ENCODE assay signal across 8 mouse cellular contexts in genomic region chr2:53121797-53122196, GRCm38 (mm10).
DNase-seq lines count a peak whose midpoint lies in the region; ATAC-seq and TF ChIP-seq lines count a peak whose summit lies in the region.

No protein-coding gene starts in this region.

- no peak overlapping the region for H3K9ac ChIP-seq in kidney, postnatal 0 days (ENCODE audit: low read depth, low read length)

- no peak overlapping the region for H3K27ac ChIP-seq in bone marrow macrophage, adult 2 months (ENCODE audit: insufficient read depth, low read depth, low read length)
- H3K27ac ChIP-seq in kidney, postnatal 0 days: no peak overlapping the region

- no peak for DNase-seq in cerebellum, adult 11-12 months
- DNase-seq in 3T3-L1 (ENCODE audit: low read depth, low spot score): peak; percentile 79
- peak; percentile 71 for DNase-seq in kidney, postnatal 0 days (ENCODE audit: low spot score)
- DNase-seq in lung, postnatal 10 days: peak; percentile 57
- peak; percentile 37 for DNase-seq in right cerebral cortex, postnatal 4 days

- H3K27me3 ChIP-seq in kidney, postnatal 0 days (ENCODE audit: insufficient read depth, low read length): no peaks in the 10 kb centered on the region

- 0 out of 2 replicates have a peak, but pooled peaks have one; percentile 36 for ATAC-seq in cerebellum, adult (ENCODE audit: insufficient number of reproducible peaks, low FRiP score, low TSS enrichment)
- ATAC-seq in erythroid progenitor cell, adult 5-6 weeks (replicated peaks; ENCODE audit: low FRiP score, poor library complexity, severe bottlenecking): 0 out of 2 replicates have a peak, but pooled peaks have one; percentile 30
- ATAC-seq in kidney, postnatal 0 days (replicated peaks; ENCODE audit: low FRiP score, low read depth): no peak; the same call in 1 of the 2 replicates

- no peaks in the 10 kb centered on the region for H3K9me3 ChIP-seq in kidney, postnatal 0 days (replicated peaks; ENCODE audit: low read length)

- H3K4me1 ChIP-seq in bone marrow macrophage, adult 2 months (ENCODE audit: control insufficient read depth, insufficient read depth, low read length): no peaks in the 10 kb centered on the region
- no peaks in the 10 kb centered on the region for H3K4me1 ChIP-seq in kidney, postnatal 0 days (replicated peaks; ENCODE audit: insufficient read depth, low read length)

- 68% methylated on average over 5 of the region's 5 CpGs for WGBS in kidney, postnatal 0 days

- peaks cover 39% of the 10 kb centered on the region for H3K36me3 ChIP-seq in kidney, postnatal 0 days (ENCODE audit: insufficient read depth, low read length)

- TF ChIP-seq POLR2A in bone marrow macrophage, adult 2 months (IDR thresholded peaks at IDR 0.05; ENCODE audit: borderline replicate concordance, low read depth, low read length): no peak

- no peak overlapping the region for H3K4me3 ChIP-seq in bone marrow macrophage, adult 2 months (ENCODE audit: insufficient read depth, low read length)
- H3K4me3 ChIP-seq in kidney, postnatal 0 days (replicated peaks; ENCODE audit: low read depth, low read length): no peak overlapping the region

- 0 out of 2 replicates have a peak, but pooled peaks have one; percentile 9 for TF ChIP-seq CTCF in bone marrow macrophage, adult 2 months (IDR thresholded peaks at IDR 0.05; ENCODE audit: low read depth, low read length)
- TF ChIP-seq CTCF in kidney, postnatal 0 days (IDR thresholded peaks at IDR 0.05; ENCODE audit: low read depth): peak; percentile 81

- no peak overlapping the region for H3K4me2 ChIP-seq in kidney, postnatal 0 days (ENCODE audit: low read length)
